Mouse (Mus musculus): ENCODE measurements around the gene Polr1a.

Polr1a gene

GRCm38 (mm10) chr6:71994004-71994403 lies 85.2 kb downstream of the Polr1a start:
- in situ Hi-C loops (cut with MboI; ENCODE audit: low sequenced_read_pairs), result no loop called here

- in situ Hi-C loops (cut with MboI; ENCODE audit: low sequenced_read_pairs), result no loop called here
Observed at GRCm38 (mm10) chr6:71995081-71995480, 86.2 kb downstream of the Polr1a start.

- in situ Hi-C loops (cut with MboI; ENCODE audit: low sequenced_read_pairs), result no loop called here
Observed at GRCm38 (mm10) chr6:71997215-71997614, 88.4 kb downstream of the Polr1a start.

GRCm38 (mm10) chr6:71999917-72000512 lies 91.2 kb downstream of the Polr1a start:
- in situ Hi-C loops (cut with MboI; ENCODE audit: low sequenced_read_pairs), result no loop called here

GRCm38 (mm10) chr6:72001220-72001777 lies 92.4 kb downstream of the Polr1a start:
- in situ Hi-C loops (cut with MboI; ENCODE audit: low sequenced_read_pairs), result no loop called here

- in situ Hi-C loops (cut with MboI; ENCODE audit: low sequenced_read_pairs), result no loop called here
Observed at GRCm38 (mm10) chr6:72007411-72008212, 98.8 kb downstream of the Polr1a start.

- in situ Hi-C loops (cut with MboI; ENCODE audit: low sequenced_read_pairs), result no loop called here
Observed at GRCm38 (mm10) chr6:72008213-72008655, 99.4 kb downstream of the Polr1a start.

- in situ Hi-C loops (cut with MboI; ENCODE audit: low sequenced_read_pairs), result no loop called here
Observed at GRCm38 (mm10) chr6:72009454-72009853, 100.6 kb downstream of the Polr1a start.

- in situ Hi-C loops (cut with MboI; ENCODE audit: low sequenced_read_pairs), result no loop called here
Observed at GRCm38 (mm10) chr6:72014033-72014432, 105.2 kb downstream of the Polr1a start.

- in situ Hi-C loops (cut with MboI; ENCODE audit: low sequenced_read_pairs), result no loop called here
Observed at GRCm38 (mm10) chr6:72018052-72018451, 109.2 kb downstream of the Polr1a start.

- in situ Hi-C loops (cut with MboI; ENCODE audit: low sequenced_read_pairs), result no loop called here
Observed at GRCm38 (mm10) chr6:72025497-72025896, 116.6 kb downstream of the Polr1a start.

GRCm38 (mm10) chr6:72028079-72028478 lies 119.2 kb downstream of the Polr1a start:
- in situ Hi-C loops (cut with MboI; ENCODE audit: low sequenced_read_pairs), result no loop called here

GRCm38 (mm10) chr6:72029674-72030073 lies 120.8 kb downstream of the Polr1a start:
- in situ Hi-C loops (cut with MboI; ENCODE audit: low sequenced_read_pairs), result no loop called here

Data from CH12F3 (cell line).